Mouse (Mus musculus) midbrain, embryonic 16.5 days (tissue): ENCODE results near the gene Midn. TPM values are rescaled to one million over a fixed set of nuclear protein-coding genes. Genes with fewer than 3 reads are reported as not detected.

Source experiments
- ATAC-seq: fragments of 200-750 bp; cut with Nextera tagmentation; 2 replicates; pipeline ENCODE4 v1.8.0; 2017; ENCODE audit warnings: moderate TSS enrichment
- H3K27ac ChIP-seq: fragments of 300-500 bp; sonication (generic); 2 replicates; pipeline ENCODE4 v1.5.1; 2014; ENCODE audit warnings: mild to moderate bottlenecking, low read length, mixed read lengths
- H3K27me3 ChIP-seq: fragments of 300-500 bp; sonication (generic); 2 replicates; pipeline ENCODE4 v1.6.1; 2014; ENCODE audit warnings: low read depth, low read length, mixed read lengths; ENCODE audit not compliant: control insufficient read depth, insufficient read depth
- H3K36me3 ChIP-seq: fragments of 300-500 bp; sonication (generic); 2 replicates; pipeline ENCODE4 v1.6.1; 2014; ENCODE audit warnings: mild to moderate bottlenecking, low read length, moderate library complexity, mixed read lengths; ENCODE audit not compliant: control insufficient read depth, insufficient read depth
- H3K4me1 ChIP-seq: fragments of 300-500 bp; sonication (generic); 2 replicates; pipeline ENCODE4 v1.6.1; 2014; ENCODE audit warnings: mild to moderate bottlenecking, low read length, mixed read lengths; ENCODE audit not compliant: control insufficient read depth, insufficient read depth
- H3K4me2 ChIP-seq: fragments of 300-500 bp; sonication (generic); 2 replicates; pipeline ENCODE4 v1.6.1; 2014; ENCODE audit warnings: mild to moderate bottlenecking, low read length, mixed read lengths
- H3K4me3 ChIP-seq: fragments of 300-500 bp; sonication (generic); 2 replicates; pipeline ENCODE4 v1.5.1; 2014; ENCODE audit warnings: low read depth, mild to moderate bottlenecking, low read length, moderate library complexity, mixed read lengths
- H3K9ac ChIP-seq: fragments of 300-500 bp; sonication (generic); 2 replicates; pipeline ENCODE4 v1.6.1; 2014; ENCODE audit warnings: low read depth, low read length, mixed read lengths
- H3K9me3 ChIP-seq: fragments of 300-500 bp; sonication (generic); replicated peaks from 2 replicates; pipeline ENCODE4 v1.6.1; 2014; ENCODE audit warnings: mild to moderate bottlenecking, low read length, mixed read lengths; ENCODE audit not compliant: control insufficient read depth, poor library complexity, severe bottlenecking
- WGBS: fragments of 180-500 bp; shearing (Covaris S2); extraction: QIAGEN DNeasy Blood & Tissue Kit; methylation state at CpG from one replicate; pipeline ENCODE4 v1.1.7; 2014; 5-methylcytosine and 5-hydroxymethylcytosine counted together
- polyA plus RNA-seq: library from polyadenylated mRNA; unstranded; fragments of >200 nt; fragmentation: Nextera tagmentation; extraction: Ambion mirVana; gene quantifications from 2 replicates; pipeline ENCODE4 v1.2.1, GENCODE M21; 2015

Midn gene
- polyA plus RNA-seq, 1 experiment from 2014 or later, result 15.5 TPM

- 1% methylated on average over 15 of the region's 15 CpGs for WGBS
- H3K4me3 ChIP-seq, result peak overlapping the region; percentile 93
- no peaks in the 10 kb centered on the region for H3K9me3 ChIP-seq
- no peaks in the 10 kb centered on the region for H3K27me3 ChIP-seq
- H3K36me3 ChIP-seq, result peaks cover 35% of the 10 kb centered on the region
- peaks cover 27% of the 10 kb centered on the region for H3K4me1 ChIP-seq
- peak overlapping the region; percentile 100 for H3K27ac ChIP-seq
- ATAC-seq, result no peak
- H3K4me2 ChIP-seq, result peak overlapping the region; percentile 99
- peak overlapping the region; percentile 99 for H3K9ac ChIP-seq
These were observed 4.2 kb downstream of the Midn start for GRCm38 (mm10) chr10:80152071-80152872.

GRCm38 (mm10) chr10:80152873-80153260 lies 4.8 kb downstream of the Midn start:
- Histone ChIP-seq H3K4me1 (peaks cover 28% of the 10 kb centered on the region), H3K9ac (peak overlapping the region; percentile 99), H3K27me3 (no peaks in the 10 kb centered on the region), H3K9me3 (no peaks in the 10 kb centered on the region), H3K4me2 (peak overlapping the region; percentile 99), H3K27ac (peak overlapping the region; percentile 100), H3K36me3 (peaks cover 37% of the 10 kb centered on the region), H3K4me3 (peak overlapping the region; percentile 93)
- no peak for ATAC-seq
- WGBS, result 32% methylated on average over 3 of the region's 3 CpGs

DNA sequence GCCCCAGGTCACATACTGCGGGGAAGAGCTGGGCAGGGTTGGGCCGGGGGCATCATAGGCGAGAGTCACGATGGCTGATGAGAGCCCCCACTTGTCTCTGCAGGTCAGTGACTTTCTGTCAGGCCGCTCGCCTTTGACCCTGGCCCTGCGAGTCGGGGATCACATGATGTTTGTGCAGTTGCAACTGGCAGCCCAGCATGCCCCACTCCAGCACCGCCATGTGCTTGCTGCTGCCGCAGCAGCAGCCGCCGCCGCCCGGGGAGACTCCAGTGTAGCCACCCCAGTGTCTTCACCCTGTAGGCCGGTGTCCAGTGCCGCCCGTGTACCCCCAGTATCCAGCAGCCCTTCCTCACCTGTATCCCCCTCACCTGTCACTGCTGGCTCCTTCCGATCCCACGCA lies 5.6 kb downstream of the Midn start:
- Histone ChIP-seq H3K9me3 (no peaks in the 10 kb centered on the region), H3K36me3 (peaks cover 37% of the 10 kb centered on the region), H3K27me3 (no peaks in the 10 kb centered on the region), H3K4me1 (peaks cover 28% of the 10 kb centered on the region), H3K27ac (peak overlapping the region; percentile 58), H3K4me3 (no peak overlapping the region), H3K4me2 (peak overlapping the region; percentile 99; the same call in 1 of the 2 replicates), H3K9ac (peak overlapping the region; percentile 99)
- no peak for ATAC-seq
- 88% methylated on average over 19 of the region's 19 CpGs for WGBS

DNA sequence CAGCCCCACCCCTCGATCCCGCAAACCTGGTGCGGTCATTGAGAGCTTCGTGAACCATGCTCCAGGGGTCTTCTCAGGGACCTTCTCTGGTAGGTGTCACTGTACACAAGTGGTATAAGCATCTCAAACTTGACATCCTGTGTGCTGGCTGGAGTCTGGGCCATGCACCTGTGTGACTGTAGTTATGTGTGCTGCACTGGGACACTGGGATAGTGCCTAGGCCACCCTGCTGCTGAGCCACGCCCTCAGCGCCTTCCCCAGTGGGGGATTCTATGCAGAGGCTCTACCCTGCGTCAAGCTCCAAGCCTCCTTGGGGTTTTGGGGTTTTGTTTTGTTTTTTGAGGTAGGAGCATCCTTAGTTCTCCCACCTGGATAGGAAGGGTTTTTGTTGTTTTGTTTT lies 6.3 kb downstream of the Midn start:
- ATAC-seq, result no peak
- H3K36me3 ChIP-seq, result peaks cover 37% of the 10 kb centered on the region
- no peaks in the 10 kb centered on the region for H3K27me3 ChIP-seq
- H3K9me3 ChIP-seq, result no peaks in the 10 kb centered on the region
- WGBS, result 66% methylated on average over 7 of the region's 7 CpGs
- peak overlapping the region; percentile 18; the same call in 1 of the 2 replicates for H3K9ac ChIP-seq
- H3K27ac ChIP-seq, result no peak overlapping the region
- no peak overlapping the region for H3K4me3 ChIP-seq
- peaks cover 34% of the 10 kb centered on the region for H3K4me1 ChIP-seq
- H3K4me2 ChIP-seq, result no peak overlapping the region

GRCm38 (mm10) chr10:80155277-80155676 lies 7.2 kb downstream of the Midn start:
- Histone ChIP-seq H3K36me3 (peaks cover 37% of the 10 kb centered on the region), H3K27ac (peak overlapping the region; percentile 24; the same call in 1 of the 2 replicates), H3K4me2 (no peak overlapping the region), H3K4me1 (peaks cover 38% of the 10 kb centered on the region), H3K4me3 (no peak overlapping the region), H3K27me3 (no peaks in the 10 kb centered on the region), H3K9ac (no peak overlapping the region), H3K9me3 (no peaks in the 10 kb centered on the region)
- no peak for ATAC-seq
- WGBS, result 50% methylated on average over 1 of the region's 1 CpGs

DNA sequence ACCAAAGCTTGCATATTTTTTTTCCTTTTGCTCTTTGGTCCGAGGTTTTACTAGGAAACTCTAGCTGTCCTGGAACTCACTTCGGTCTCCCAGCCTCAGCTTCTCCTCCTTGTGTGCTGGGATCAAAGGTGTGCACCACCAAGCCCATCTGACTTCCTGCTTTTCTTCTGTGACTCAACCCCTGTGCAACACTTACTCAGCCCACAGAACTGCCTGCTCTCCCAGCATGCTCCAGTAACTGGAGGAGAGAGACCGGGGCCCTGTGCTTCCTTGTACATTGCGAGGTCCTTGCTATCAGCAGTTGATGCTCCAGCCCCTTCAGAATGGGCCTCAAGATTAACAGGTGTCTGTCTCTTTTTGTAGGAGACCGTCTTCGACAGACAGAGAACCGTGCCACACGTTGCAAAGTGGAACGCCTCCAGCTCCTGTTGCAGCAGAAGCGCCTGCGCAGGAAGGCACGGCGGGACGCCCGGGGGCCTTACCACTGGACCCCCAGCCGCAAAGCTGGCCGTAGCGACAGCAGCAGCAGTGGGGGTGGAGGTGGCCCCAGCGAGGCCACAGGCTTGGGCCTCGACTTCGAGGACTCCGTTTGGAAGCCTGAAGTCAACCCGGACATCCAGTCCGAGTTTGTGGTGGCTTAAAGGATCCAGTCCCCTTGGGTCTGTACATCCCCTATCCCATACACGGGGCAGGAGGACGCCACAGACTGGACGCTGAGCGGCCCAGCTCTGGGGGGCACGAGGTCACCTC lies 8.1 kb downstream of the Midn start:
- no peak for ATAC-seq
- no peaks in the 10 kb centered on the region for H3K9me3 ChIP-seq
- no peak overlapping the region for H3K9ac ChIP-seq
- 83% methylated on average over 29 of the region's 29 CpGs for WGBS
- no peak overlapping the region for H3K4me2 ChIP-seq
- H3K4me3 ChIP-seq, result no peak overlapping the region
- H3K27me3 ChIP-seq, result no peaks in the 10 kb centered on the region
- H3K27ac ChIP-seq, result peak overlapping the region; percentile 12
- peaks cover 37% of the 10 kb centered on the region for H3K36me3 ChIP-seq
- H3K4me1 ChIP-seq, result peaks cover 45% of the 10 kb centered on the region

DNA sequence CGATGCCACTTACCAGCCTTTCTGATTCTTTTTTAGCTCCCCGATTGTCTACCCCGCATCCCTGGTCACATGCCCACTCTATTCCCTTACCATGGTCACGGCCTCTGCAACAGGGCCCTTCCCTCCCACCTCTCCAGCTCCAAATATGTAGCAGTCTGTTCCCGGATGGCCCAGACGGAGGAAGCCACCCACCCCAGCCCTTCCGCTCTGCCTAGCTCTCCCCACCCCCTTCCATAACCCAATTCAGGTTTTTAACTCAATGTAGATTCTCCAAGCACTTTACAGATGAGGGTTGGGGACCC lies 8.6 kb downstream of the Midn start:
- no peak overlapping the region; the same call in 1 of the 2 replicates for H3K27ac ChIP-seq
- H3K4me1 ChIP-seq, result peaks cover 46% of the 10 kb centered on the region
- 56% methylated on average over 7 of the region's 7 CpGs for WGBS
- no peaks in the 10 kb centered on the region for H3K9me3 ChIP-seq
- H3K4me3 ChIP-seq, result no peak overlapping the region
- H3K4me2 ChIP-seq, result no peak overlapping the region
- peaks cover 37% of the 10 kb centered on the region for H3K36me3 ChIP-seq
- ATAC-seq, result no peak
- H3K27me3 ChIP-seq, result no peaks in the 10 kb centered on the region
- no peak overlapping the region for H3K9ac ChIP-seq

DNA sequence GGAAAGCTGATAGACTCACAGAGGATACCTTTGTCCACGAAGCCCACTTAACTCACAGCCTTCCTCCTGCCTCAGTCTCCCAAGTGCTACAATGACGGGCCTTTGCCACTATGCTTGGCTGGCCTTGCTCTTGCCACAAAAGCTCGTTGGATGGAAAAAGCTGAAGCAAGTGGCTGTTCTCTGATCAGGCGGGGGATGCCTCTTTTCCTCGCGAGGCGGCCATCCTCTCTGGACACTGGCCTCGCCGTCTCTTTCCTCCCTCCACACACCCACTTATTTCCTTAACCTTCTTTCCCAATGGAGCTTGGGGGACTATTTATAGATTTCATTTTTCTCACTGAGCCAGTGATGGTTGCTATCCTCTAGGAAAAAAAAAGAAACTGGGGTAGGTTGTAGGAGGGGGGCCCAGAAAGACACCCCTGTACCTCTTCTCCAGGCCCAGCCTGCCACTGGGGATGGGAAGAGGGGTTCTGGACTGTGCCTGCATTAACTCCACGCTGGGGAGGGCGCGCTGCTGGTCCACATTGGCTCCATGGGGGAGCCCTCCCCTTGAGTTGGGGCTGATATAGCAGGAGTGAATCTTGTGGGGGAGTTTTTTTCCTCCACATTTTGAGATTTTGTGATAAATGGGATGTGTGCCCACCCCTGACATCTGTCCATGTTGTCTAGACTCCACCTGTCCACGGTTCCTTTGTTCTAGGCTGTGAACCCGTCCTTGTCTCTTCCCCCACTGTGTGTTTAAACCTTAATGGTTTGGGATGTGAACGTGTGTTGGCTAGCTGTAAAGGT lies 9.3 kb downstream of the Midn start:
- Histone ChIP-seq H3K27me3 (no peaks in the 10 kb centered on the region), H3K4me2 (no peak overlapping the region), H3K9me3 (no peaks in the 10 kb centered on the region), H3K27ac (peak overlapping the region; percentile 52), H3K9ac (no peak overlapping the region), H3K4me1 (peaks cover 39% of the 10 kb centered on the region), H3K36me3 (peaks cover 37% of the 10 kb centered on the region), H3K4me3 (no peak overlapping the region)
- ATAC-seq, result no peak
- WGBS, result 50% methylated on average over 15 of the region's 15 CpGs
